Mouse (Mus musculus) adrenal gland, adult 8-10 months (tissue): ENCODE measurements around the gene Dock7. TPM values are rescaled to one million over a fixed set of nuclear protein-coding genes. Genes with fewer than 3 reads are reported as not detected.

Source experiments
- DNase-seq: peaks from one replicate; pipeline ENCODE4 v3.0.0; 2022
- total RNA-seq, 4 experiments: library from RNA; stranded (reverse); gene quantifications; 2 replicates each; pipeline ENCODE4 v1.2.4; 2022

Dock7 gene
- total RNA-seq, 4 experiments from 2014 or later: 51.0 to 56.0 (median 52.8) TPM

- no peak for DNase-seq
Observed at GRCm38 (mm10) chr4:99121123-99121755, 524 bp upstream of the Dock7 start.

DNA sequence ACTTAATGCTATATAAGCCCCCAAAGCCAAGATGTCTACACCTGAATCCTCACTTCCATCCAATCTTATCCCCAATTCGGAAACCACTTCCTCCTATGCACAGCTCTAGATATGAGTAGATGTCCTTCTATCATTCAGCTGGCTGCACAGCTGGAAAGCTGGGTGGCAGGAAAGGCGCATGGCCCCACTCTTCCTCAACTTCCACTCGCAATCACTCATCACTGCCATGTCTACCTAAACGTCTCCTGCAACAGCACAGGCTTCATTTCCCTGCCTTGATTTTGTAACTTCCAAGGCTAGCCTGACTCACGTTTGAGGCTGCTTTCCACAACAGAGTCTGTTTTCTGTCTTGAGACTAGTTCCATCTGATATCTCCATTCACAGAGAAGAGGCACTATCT lies 1.7 kb downstream of the Dock7 start:
- no peak for DNase-seq

DNA sequence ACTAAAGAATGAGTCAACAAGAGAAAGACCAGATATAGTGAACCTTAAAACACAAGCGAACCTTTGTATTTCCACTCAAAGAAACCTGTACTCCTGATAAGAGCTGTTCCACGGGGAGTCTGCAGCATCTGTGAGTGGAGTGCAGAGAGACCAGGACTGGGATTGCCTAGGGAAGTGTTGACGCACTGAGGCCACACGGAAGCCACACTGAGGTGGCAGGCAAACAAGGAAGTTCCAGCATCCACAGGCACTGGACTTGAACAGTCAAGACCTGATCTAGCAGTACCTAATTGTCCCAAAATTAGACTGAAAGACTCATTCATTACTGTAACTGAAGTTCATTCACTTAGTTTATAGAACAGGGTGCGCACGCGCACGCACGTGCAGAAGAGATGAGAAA lies 4.9 kb downstream of the Dock7 start:
- no peak for DNase-seq

- DNase-seq: no peak
Observed at GRCm38 (mm10) chr4:99111670-99112069, 9.0 kb downstream of the Dock7 start.

- DNase-seq: no peak
Observed at GRCm38 (mm10) chr4:99108817-99109216, 11.9 kb downstream of the Dock7 start.

DNA sequence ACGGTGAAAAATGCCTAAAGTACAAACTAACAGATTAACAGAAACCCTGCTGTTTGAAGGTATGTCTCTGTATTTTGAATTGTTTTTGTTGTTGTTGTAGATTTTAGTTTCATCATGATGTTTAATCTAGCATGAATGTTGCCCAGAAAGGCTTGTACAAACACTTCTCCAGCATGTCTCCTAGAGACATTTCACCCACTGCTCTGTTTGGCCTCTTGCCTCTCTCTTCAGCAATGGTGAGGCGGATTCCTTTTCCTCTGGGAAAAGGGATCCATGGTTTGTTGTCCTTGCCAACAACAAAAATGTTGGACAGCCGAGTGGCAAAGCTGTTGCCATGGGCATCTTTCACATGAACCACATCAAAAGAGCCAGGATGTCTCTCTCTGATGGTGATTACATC lies 17.9 kb downstream of the Dock7 start:
- DNase-seq: no peak

DNA sequence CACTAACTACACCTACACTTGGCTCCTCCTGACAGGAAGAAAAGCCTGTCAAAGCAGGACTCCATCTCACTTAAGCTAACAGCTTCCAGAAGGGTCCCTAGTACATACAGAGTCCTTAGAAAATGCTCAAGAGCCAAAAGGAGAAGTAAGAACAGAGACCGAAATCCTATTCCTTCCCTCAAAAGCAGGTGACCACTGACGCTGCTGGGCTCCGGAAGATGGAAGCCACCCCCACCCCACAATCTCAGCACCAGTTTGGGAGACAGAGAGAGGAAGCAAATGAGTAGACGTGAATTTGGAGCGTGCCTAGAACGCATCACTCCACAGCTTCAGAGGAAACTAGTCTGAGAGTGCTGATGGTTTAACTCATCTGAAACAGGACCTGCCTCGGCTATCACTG lies 20.0 kb downstream of the Dock7 start:
- no peak for DNase-seq

DNA sequence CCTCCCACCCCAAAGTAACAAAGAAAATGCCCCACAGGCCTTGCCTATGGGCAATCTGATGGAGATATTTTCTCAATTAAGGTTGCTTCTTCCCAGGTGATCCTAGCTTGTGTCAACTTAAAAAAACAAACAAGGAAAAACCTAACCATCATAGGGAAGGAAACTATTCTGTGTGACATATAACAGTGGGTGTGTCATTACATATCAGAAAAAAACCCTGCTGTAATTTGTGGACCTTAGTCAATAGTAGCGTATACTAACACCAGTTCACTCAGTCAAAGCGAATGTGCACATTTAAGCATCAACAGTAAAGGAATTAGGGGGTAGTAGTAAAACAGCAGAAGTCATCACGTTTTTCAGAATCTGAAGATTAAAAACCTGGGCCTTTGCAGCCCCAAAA lies 28.9 kb downstream of the Dock7 start:
- DNase-seq: no peak

DNA sequence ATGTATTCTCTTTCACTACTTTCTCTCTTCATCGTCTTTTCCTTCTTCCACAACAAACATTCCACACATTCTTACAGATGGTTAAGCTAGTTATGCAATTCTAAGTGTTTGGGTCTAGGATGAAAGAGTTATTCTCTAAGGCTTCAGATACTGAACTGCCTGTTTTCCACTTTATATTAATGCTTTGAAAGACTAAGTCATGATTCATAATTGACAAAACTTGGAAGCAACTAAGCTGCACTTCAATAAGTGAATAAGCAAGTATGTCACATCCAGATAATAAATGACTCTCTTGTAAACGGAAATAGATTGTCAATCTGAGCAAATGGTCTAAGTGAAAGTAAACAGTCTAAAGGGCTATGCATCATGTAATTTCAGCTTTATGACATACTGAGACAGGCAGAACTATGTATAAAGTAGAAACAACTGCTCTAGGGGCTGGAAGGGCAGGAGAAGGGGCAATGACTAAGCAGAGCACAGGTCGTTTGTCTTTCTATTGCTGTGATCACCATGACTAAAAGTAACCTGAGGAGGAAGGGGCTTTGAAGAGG lies 29.5 kb downstream of the Dock7 start:
- no peak for DNase-seq

DNA sequence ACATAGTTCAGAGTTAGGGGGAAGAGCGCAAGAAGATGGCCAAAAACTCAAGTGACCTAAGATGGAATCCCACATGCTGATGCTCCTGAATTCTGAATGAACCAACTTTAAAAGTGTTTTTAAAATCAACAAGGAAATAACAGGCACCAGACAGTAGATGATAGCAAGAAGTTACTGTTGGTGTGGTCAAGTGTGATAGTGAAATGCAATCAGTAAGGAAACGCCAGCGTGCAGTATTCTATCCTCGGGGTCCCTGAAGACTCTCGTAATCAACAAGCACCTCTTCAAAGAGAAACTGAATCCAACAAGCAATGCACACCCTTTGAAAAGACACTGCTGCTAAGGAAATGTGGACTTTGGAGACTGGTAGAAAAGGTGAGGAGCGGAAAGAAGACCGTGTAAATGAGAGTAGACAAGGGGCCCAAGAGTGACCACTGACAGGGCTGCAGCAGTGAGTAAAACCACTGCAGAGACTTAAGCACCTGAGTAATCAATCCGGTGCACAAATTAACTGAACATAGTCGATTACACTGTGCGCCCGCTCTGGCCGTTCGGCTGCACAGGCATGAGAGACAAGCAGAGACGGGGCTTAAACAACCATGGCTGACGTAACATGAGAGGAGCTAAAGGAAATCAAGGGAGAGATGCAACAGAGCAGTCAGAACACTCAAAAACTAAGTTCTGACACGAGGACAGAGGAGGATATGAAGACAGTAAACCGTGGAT lies 32.8 kb downstream of the Dock7 start:
- DNase-seq: no peak

GRCm38 (mm10) chr4:99083862-99084261 lies 36.9 kb downstream of the Dock7 start:
- DNase-seq: no peak

DNA sequence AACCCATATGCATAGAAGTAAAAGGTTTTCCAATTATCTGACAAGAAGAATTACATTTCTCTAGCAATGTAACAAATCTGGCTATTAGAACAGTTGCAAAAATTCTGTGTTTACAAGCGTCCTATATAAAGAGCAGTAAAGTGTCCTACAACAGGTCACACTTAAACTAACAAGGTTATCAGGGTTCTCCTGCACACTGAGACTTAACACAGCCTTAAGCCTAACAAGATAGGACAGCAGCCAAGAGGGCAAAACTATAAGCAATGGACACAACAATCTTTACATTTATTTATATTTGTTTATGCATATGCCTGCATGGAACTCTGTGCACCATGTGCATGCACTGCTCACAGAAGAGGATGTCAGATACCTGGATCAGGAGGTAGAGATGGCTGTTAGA lies 39.5 kb downstream of the Dock7 start:
- no peak for DNase-seq

DNA sequence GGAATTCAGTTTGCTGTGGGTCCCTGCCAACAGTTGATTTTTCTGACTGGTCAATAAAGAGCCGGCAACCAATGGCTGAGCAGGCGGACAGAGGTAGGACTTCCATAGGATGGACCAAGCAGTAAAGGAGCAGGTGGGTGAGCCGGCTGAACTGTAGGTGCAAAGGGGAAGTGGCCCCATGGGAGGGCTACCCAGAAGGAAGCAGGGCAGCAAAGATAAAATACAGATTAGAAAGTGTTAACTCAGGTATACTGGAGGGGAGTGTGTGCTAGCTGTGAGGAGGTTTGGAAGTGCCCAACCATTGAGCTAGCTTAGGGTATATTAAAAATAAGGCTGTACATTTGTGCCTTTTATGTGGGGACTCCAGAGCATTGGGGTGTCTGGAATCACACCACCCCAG lies 42.7 kb downstream of the Dock7 start:
- DNase-seq: no peak

DNA sequence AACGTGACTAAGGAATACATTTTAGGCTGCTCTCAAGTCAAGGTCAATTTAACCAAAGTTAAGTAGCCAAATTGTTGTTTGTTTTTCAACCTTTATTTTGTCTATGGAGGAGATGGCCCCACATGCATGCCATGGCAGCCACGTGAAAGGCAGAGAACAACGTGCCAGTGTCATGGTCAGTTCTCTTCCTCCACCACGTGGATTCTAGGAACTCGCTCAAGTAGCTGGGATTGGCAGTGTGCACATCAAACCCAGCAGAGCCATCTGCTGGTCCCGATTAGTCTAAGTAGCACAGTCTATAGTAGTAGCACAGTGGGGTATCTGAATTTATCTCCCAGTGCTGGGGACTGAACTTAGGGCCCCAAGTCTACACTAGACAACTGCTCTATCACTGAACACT lies 51.9 kb downstream of the Dock7 start:
- no peak for DNase-seq

DNA sequence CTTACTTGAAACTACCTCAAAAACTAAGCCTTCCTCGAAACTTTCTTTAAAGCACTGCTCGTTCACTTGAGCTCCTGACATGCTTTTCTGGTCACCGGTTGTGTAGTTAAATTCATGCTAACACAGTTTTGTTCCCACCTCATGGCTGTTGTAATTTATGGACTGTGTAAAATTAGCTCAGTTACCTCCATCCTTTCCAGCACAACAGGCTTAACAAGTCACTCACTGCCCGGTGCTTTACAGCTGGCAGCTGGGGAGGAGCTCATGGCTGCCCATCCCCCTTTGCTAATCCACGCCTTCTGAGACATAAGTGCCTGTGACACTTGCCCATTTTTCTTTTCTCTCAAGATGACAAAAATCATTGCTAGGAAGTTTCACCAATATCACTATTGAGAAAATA lies 56.2 kb downstream of the Dock7 start:
- no peak for DNase-seq

- no peak for DNase-seq
Observed at GRCm38 (mm10) chr4:99048581-99048980, 72.1 kb downstream of the Dock7 start.

- no peak for DNase-seq
Observed at GRCm38 (mm10) chr4:99046471-99046870, 74.2 kb downstream of the Dock7 start.

DNA sequence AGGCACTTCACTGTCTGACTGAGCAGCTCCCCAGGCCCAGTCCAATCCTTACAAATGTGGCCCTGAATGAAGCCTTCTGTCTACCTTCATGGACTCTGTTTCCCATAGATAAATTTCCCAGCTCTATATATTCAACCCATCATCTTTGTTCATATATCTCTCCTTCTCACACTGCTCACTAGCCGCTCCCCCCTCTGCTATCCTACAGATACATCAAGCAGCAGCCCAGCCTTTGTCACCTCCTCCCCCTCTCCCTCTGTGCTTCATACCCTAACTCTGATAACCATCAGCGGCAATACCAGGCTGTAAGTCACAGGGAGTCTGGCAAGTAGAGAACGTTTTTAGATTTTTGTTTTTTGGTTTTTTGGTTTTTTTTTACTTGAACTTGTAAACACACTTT lies 75.9 kb downstream of the Dock7 start:
- DNase-seq: no peak

DNA sequence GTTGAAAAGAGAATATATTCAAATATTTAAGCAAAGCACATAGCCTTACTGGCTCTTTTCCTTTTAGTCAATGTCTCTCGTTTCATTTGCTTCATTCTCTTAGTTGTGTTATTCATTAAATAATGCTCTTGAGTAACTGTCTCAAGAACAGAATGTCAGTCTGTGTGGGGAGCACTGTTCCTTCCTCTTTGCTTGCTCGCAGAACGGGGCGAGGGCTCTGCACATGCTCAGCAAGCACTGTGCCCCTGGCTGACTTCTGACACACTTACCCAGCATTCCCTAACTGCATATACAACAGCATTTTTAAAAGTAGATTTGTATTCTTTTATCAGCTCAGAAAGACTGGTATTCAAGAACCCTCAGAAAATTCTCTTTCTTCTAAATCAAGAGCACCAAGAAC lies 87.8 kb downstream of the Dock7 start:
- no peak for DNase-seq

DNA sequence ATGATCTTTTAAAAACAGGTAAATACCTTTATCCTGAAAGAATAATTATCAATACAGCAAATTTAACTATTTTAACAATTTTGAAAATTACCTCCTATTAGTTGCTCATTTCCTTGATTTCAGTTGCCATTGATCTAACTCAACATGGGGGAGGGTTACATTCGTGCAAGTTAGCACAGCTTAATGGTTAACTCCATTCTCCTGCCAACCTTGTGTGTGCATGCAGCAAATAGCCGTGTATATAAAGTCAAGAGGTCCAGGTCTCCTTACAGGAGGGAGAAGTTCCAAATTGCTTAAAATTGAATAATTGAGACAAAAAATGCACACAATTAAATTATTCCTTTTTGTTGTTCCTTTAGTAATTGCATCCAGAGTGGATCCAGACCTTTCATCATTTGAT lies 90.0 kb downstream of the Dock7 start, which contains the start of gene Angptl3:
Angptl3 (plus strand) TSS at position 269 of the 400 bp plus-strand sequence.
- no peak for DNase-seq

GRCm38 (mm10) chr4:99028377-99028776 lies 92.3 kb downstream of the Dock7 start:
- no peak for DNase-seq

DNA sequence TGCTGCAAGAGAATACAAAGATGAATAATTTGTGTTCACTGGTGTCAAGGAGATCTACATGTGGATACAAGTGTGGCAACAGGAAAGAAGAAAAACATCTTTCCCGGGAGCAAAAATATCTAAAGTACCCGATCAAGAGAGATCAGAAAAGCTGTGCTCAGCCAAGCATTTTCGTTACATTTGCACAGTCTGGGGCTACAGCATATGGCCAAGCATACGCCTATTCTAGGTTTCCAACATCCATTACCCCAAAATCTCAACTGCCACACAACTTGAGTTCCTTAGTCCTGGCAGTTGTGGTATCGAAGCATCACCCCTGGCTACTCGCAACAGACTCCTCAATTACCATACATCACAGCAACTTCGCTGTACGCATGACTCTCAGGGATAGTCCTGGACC lies 98.5 kb downstream of the Dock7 start:
- DNase-seq: no peak

DNA sequence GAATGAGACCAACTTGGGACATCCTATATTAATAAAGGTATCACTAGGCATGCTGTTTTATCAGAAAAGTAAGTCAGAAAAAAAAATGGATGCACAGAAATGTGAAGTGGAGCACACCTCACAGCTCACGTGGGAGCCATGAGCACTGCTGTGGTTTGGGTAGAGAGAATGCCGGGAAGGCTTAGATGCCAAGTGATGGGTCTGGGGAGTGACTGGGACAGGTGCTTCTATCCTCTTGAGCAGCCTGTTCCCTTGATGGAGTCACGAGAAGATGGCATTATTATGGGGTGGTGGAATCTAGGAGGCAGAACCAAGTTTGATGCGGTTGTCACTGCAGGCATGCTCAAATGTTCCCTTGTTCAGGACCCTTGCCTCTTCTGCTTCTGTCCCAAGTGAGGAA lies 109.7 kb downstream of the Dock7 start:
- no peak for DNase-seq

GRCm38 (mm10) chr4:99006319-99006718 lies 114.4 kb downstream of the Dock7 start:
- DNase-seq: no peak
